Mouse (Mus musculus) neutrophil, adult 59 days (primary cell): ENCODE measurements around the gene Cops8. TPM values are rescaled to one million over a fixed set of nuclear protein-coding genes. Genes with fewer than 3 reads are reported as not detected.

Experiments used
- total RNA-seq, 2 experiments: library from RNA; stranded (reverse); gene quantifications; 1 replicate in 1 of 2; 2 replicates in 1 of 2; pipeline ENCODE4 v1.2.4; 2023

Gene Cops8
- total RNA-seq, result 10 to 100 TPM; 55.1 to 72.0 TPM

GRCm38 (mm10) chr1:90602759-90603560, at the start of gene Cops8:
Cops8 (plus strand) TSS chr1:90602981.

Other genes with a start within 250 kb of the Cops8 start
- gene Col6a3, start 241.0 kb downstream of the Cops8 start, total RNA-seq, result under 1 TPM; 0.07 to 0.53 TPM